25 mouse cellular contexts compared by ENCODE assay signal in genomic region chr4:133908051-133908450, GRCm38 (mm10). TPM values are rescaled to one million over a fixed set of nuclear protein-coding genes. Genes with fewer than 3 reads are reported as not detected.
DNase-seq lines count a peak whose midpoint lies in the region; ATAC-seq and TF ChIP-seq lines count a peak whose summit lies in the region.
"Had no signal": no experiment of that assay in that cellular context is flagged by ENCODE, and none has a peak within 500 bp of the region (broad histone marks: within the 10 kb centered on the region; RNA-seq: fewer than 3 reads in every experiment).

No protein-coding gene starts in this region.

- TF ChIP-seq EP300 in liver, postnatal 0 days (IDR thresholded peaks at IDR 0.05; ENCODE audit: low read depth), result no peak

- H3K9ac ChIP-seq in liver, embryonic 16.5 days (ENCODE audit: low read depth, low read length), result no peak overlapping the region
- H3K9ac ChIP-seq in liver, embryonic 12.5 days, result no peak overlapping the region
- no peak overlapping the region for H3K9ac ChIP-seq in liver, postnatal 0 days (replicated peaks)
- H3K9ac ChIP-seq in lung, embryonic 15.5 days, result no peak overlapping the region
- H3K9ac ChIP-seq: embryonic facial prominence, embryonic 15.5 days; forebrain, embryonic 13.5 days had no signal

- WGBS in liver, embryonic 16.5 days (ENCODE audit: insufficient replicate concordance), result 44% methylated on average over 6 of the region's 6 CpGs
- 51% methylated on average over 6 of the region's 6 CpGs for WGBS in liver, embryonic 12.5 days (ENCODE audit: insufficient replicate concordance)
- 62% methylated on average over 6 of the region's 6 CpGs for whole genome bisulfite sequencing in liver, postnatal 0 days (ENCODE audit: insufficient replicate concordance)
- 78% methylated on average over 6 of the region's 6 CpGs for WGBS in lung, embryonic 15.5 days

- no peaks in the 10 kb centered on the region for H3K27me3 ChIP-seq in liver, embryonic 16.5 days (ENCODE audit: control insufficient read depth, insufficient read depth, low read depth, low read length)
- no peaks in the 10 kb centered on the region for H3K27me3 ChIP-seq in liver, embryonic 12.5 days (replicated peaks)
- no peaks in the 10 kb centered on the region for H3K27me3 ChIP-seq in liver, postnatal 0 days (ENCODE audit: insufficient read depth, low read length)
- no peaks in the 10 kb centered on the region for H3K27me3 ChIP-seq in lung, embryonic 15.5 days
- H3K27me3 ChIP-seq: CH12.LX; embryonic facial prominence, embryonic 15.5 days; forebrain, embryonic 13.5 days had no signal

- no peak for TF ChIP-seq CTCF in liver, postnatal 0 days (IDR thresholded peaks at IDR 0.05; ENCODE audit: low read depth)

- no peak for ATAC-seq in liver, embryonic 16.5 days (ENCODE audit: low read depth)
- no peak for ATAC-seq in liver, embryonic 12.5 days
- no peak for ATAC-seq in liver, postnatal 0 days
- no peak for ATAC-seq in lung, embryonic 15.5 days (ENCODE audit: borderline replicate concordance, extremely low read depth, low FRiP score, low TSS enrichment)
- ATAC-seq: activated CD4-positive, CD25-positive, alpha-beta regulatory T cell, adult 4 months; forebrain, embryonic 13.5 days; hindbrain, embryonic 16.5 days; midbrain, embryonic 16.5 days had no signal

- no peak for DNase-seq in liver, postnatal 0 days
- DNase-seq in lung, postnatal 25 days (ENCODE audit: low spot score), result peak; percentile 66
- DNase-seq in left cerebral cortex, postnatal 4 days, result no peak
- DNase-seq in B cell, adult 2 months, result no peak
- no peak for DNase-seq in gastrocnemius, postnatal 25 days
- DNase-seq: adrenal gland, adult 2 months; adrenal gland, postnatal 36 days; cerebellum, adult 8-10 months; cerebellum, postnatal 25 days; heart, postnatal 14 days; kidney, adult 8-10 months; kidney, postnatal 4 days; right cerebral cortex, postnatal 25 days had no signal

- H3K36me3 ChIP-seq in liver, embryonic 16.5 days (ENCODE audit: control insufficient read depth, insufficient read depth), result no peaks in the 10 kb centered on the region
- H3K36me3 ChIP-seq in liver, embryonic 12.5 days, result no peaks in the 10 kb centered on the region
- H3K36me3 ChIP-seq in liver, postnatal 0 days (replicated peaks; ENCODE audit: insufficient read depth, low read length), result no peaks in the 10 kb centered on the region
- H3K36me3 ChIP-seq in lung, embryonic 15.5 days, result no peaks in the 10 kb centered on the region
- H3K36me3 ChIP-seq: embryonic facial prominence, embryonic 10.5 days; embryonic facial prominence, embryonic 15.5 days had no signal

- no peak overlapping the region for H3K4me3 ChIP-seq in liver, embryonic 16.5 days (ENCODE audit: low read depth, low read length)
- no peak overlapping the region for H3K4me3 ChIP-seq in liver, embryonic 12.5 days
- no peak overlapping the region for H3K4me3 ChIP-seq in liver, postnatal 0 days (ENCODE audit: low read depth, low read length)
- no peak overlapping the region for H3K4me3 ChIP-seq in lung, embryonic 15.5 days
- H3K4me3 ChIP-seq: embryonic facial prominence, embryonic 10.5 days; embryonic facial prominence, embryonic 15.5 days; forebrain, embryonic 13.5 days had no signal

- H3K27ac ChIP-seq in liver, embryonic 16.5 days (ENCODE audit: low read length), result peak overlapping the region; percentile 10; the same call in 1 of the 2 replicates
- no peak overlapping the region for H3K27ac ChIP-seq in liver, embryonic 12.5 days
- H3K27ac ChIP-seq in liver, postnatal 0 days (ENCODE audit: low read depth), result peak overlapping the region; percentile 5; the same call in 1 of the 2 replicates
- H3K27ac ChIP-seq in lung, embryonic 15.5 days, result peak overlapping the region; percentile 53; the same call in 1 of the 2 replicates
- H3K27ac ChIP-seq: embryonic facial prominence, embryonic 10.5 days; embryonic facial prominence, embryonic 15.5 days; forebrain, embryonic 13.5 days; kidney, postnatal 0 days had no signal

- peaks cover 24% of the 10 kb centered on the region for H3K4me1 ChIP-seq in liver, embryonic 16.5 days (ENCODE audit: control insufficient read depth, low read depth, low read length)
- peaks cover 45% of the 10 kb centered on the region for H3K4me1 ChIP-seq in liver, embryonic 12.5 days
- peaks cover 23% of the 10 kb centered on the region for H3K4me1 ChIP-seq in liver, postnatal 0 days (ENCODE audit: insufficient read depth)
- peaks cover 8% of the 10 kb centered on the region; the same call in 1 of the 2 replicates for H3K4me1 ChIP-seq in lung, embryonic 15.5 days

- no peaks in the 10 kb centered on the region for H3K9me3 ChIP-seq in liver, embryonic 16.5 days (replicated peaks; ENCODE audit: control insufficient read depth, low read length)
- no peaks in the 10 kb centered on the region for H3K9me3 ChIP-seq in liver, embryonic 12.5 days (replicated peaks)
- H3K9me3 ChIP-seq in liver, postnatal 0 days (ENCODE audit: low read length), result no peaks in the 10 kb centered on the region
- no peaks in the 10 kb centered on the region for H3K9me3 ChIP-seq in lung, embryonic 15.5 days
- H3K9me3 ChIP-seq: embryonic facial prominence, embryonic 10.5 days; embryonic facial prominence, embryonic 15.5 days; forebrain, embryonic 13.5 days had no signal

- no peak overlapping the region for H3K4me2 ChIP-seq in liver, embryonic 16.5 days (ENCODE audit: low read depth, low read length)
- no peak overlapping the region for H3K4me2 ChIP-seq in liver, embryonic 12.5 days
- no peak overlapping the region for H3K4me2 ChIP-seq in liver, postnatal 0 days (ENCODE audit: low read depth, low read length)
- H3K4me2 ChIP-seq in lung, embryonic 15.5 days, result no peak overlapping the region
- H3K4me2 ChIP-seq: embryonic facial prominence, embryonic 15.5 days; forebrain, embryonic 13.5 days; midbrain, embryonic 11.5 days had no signal

- intact Hi-C loops in left cerebral cortex, postnatal 4 days (cut with DNase I), result no loop called here

RNA-seq across cellular contexts. Expression of gene Rps6ka1, which starts 20.5 kb away (rescaled TPM):
- 69.9 and 79.4 TPM in 2 replicates for polyA plus RNA-seq in liver, embryonic 16.5 days (2015; fragmentation: Nextera tagmentation; extraction: Ambion mirVana)
- polyA plus RNA-seq in liver, embryonic 12.5 days (2016; fragmentation: Nextera tagmentation; extraction: Ambion mirVana), result 60.9 and 63.1 TPM in 2 replicates
- 31.6 and 36.9 TPM in 2 replicates for polyA plus RNA-seq in liver, postnatal 0 days (2015; fragmentation: Nextera tagmentation; extraction: Ambion mirVana)
- 43.8 and 44.5 TPM in 2 replicates for polyA plus RNA-seq in lung, embryonic 15.5 days (2015; fragmentation: Nextera tagmentation; extraction: Ambion mirVana)
- total RNA-seq in left cerebral cortex, postnatal 4 days (2021), result 10 to 100 TPM; 16.8 to 18.7 TPM
- total RNA-seq in gastrocnemius, postnatal 25 days (2021), result 1 to 10 TPM; 4.0 to 4.3 TPM
